Mouse (Mus musculus): Measurements from ENCODE around the gene Lmbr1l.

DNA sequence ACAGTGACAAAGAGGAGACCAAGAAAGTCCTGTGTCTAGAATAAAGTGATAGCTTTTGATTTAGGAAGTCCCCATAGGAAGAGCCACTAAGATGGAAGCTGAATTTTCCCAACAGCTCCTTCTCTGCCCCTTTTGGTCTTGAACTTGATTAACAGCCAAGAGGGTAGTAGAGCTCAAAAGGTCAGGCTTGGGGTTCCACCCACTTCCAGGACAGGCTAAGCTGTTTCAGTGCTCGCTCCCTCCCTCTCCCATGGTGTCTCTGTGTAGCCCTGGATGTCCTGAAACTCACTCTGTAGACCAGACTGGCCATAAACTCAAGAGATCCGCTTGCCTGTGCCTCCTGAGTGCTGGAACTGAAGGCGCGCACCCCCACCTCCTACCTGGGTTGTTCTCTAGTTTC lies 2.0 kb downstream of the Lmbr1l start:
- TF ChIP-seq GABPA (IDR thresholded peaks at IDR 0.05; ENCODE audit: low read depth, low read length) (no peak), POLR2AphosphoS2 (IDR thresholded peaks at IDR 0.05; ENCODE audit: low read length) (no peak), CTCF (IDR thresholded peaks at IDR 0.05 in 2 of 3, conservative IDR thresholded peaks at IDR 0.05 in 1 of 3; ENCODE audit: control insufficient read depth in 1 of 3, insufficient read depth in 1 of 3, low read depth in 2 of 3, low read length in 3 of 3, poor library complexity in 1 of 3, severe bottlenecking in 1 of 3) (no peak), SIN3A (IDR thresholded peaks at IDR 0.05; ENCODE audit: low read length) (no peak), NRF1 (IDR thresholded peaks at IDR 0.05; ENCODE audit: insufficient read depth, low read depth, low read length, poor library complexity, severe bottlenecking) (no peak), ELF1 (IDR thresholded peaks at IDR 0.05; ENCODE audit: low read depth, low read length) (no peak)

Data from MEL (cell line).